Mouse (Mus musculus) gonadal fat pad, adult 2 months (tissue): ENCODE measurements at regions not wholly inside any gene's neighbourhood (a gene's known extent, or its start where the extent isn't known, plus 50 kb on each side); places are given as distances from the start of the nearest gene placed in this dataset.

Source experiments
- DNase-seq: peaks from one replicate; pipeline ENCODE4 v3.0.0-alpha.2; 2012; ENCODE audit warnings: low read depth

DNA sequence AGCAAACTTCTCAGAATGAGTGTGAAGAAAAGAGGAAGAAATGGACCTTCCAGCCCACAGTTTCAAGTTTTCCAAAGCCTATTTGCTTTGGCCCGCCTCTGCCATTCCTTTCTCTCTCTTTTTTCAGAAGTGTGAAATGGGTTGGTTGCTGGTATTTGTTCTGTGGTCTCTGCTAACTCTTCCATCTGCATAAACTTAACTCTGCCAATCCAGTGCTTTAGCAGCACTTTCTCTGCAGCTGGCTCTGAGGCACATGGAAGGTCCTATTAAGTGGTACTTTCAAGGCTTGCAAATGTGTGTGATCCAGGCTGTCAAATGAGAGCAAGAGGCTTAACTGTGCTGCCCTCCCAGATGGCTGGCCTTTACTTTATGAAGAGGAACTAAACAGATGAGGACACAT, 383.6 kb downstream of the Gm826 start:
- DNase-seq = no peak

DNA sequence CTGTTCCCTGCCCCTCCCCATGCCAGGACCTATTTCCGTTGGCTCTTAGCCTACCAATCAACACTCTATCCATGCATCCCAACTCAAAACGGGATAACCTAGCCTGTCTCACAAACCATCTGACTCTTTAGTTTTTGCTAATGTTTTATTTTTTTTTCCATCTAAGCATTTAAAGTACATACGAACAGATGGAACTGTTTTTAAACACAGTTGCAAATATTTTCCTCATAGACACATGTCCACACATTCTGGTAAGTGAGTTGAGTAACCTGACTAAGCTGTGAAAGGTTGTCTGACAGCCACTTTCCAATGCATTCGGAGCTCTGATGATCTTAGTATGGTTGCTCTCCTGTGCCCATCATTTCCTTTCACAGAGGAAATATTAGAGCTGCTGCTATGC, 384.9 kb downstream of the Gm826 start:
- no peak for DNase-seq

DNA sequence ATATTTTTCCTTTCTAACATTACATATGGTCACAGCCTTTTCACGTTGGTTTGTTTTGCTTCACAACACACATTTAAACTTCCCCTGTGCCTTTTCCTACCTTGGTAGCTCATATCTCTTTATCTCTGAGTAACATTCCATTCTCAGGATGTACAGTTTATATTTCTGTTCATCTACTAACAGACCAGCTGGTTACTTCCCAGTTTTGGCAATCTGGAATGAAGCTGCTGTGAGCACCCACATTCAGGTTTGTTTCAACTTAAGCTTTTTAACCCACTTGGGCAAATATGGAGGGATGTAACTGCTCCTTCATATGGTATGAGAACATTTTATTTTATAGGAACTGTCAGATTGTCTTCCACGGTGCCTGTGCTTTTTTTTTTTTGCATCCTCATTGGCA, 403.2 kb downstream of the Gm826 start:
- no peak for DNase-seq

DNA sequence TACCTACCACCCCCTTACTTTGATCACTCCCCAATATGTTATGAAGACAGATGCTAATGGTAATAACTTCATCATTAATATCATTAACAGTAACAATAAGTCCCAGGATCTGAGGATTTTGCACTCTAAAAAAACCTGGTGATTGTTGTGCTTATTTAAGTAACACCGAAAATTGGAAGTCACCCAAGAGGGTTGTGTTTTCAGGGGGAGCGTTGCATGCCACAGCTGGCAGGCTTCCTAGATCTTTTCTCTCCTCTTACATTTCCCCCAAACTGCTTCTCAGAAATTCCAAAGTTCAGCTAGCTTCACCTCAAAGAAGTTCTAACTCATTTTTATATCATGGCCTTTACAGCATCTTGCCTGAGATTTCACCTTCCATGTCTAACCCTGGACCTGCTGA, 444.3 kb downstream of the Gm826 start:
- DNase-seq = no peak

DNA sequence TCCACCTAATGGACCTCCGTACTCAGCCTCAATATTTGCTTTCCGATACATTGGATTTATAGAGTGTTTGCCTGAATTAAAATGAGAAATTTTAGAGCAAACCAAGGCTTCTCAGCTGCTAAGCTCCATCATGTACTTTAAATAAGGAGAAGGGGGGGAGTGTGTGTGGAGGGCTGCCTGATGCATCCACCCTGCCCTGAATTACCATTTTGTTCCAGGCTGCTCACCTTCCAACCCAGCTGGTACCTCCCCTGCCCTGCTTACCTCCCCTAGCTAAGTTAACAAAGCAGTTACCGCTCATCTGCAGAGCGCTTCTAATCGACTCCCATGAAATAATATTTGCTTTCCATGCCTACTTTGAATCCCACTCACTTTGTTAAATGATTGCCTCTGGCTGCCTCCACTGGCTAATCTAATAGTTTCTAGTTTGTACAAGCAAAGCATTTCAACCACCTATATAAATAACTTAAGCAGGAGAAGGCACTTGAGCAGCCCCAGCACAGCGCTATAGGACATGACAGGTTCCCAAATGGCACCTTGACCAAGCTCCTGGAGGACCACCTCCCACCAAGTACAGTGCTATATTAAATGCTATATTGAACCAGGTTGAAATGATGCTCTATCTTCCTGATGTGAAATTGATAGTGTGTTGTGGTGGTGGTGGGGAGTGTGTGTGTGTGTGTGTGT, 449.0 kb downstream of the Gm826 start:
- no peak for DNase-seq

DNA sequence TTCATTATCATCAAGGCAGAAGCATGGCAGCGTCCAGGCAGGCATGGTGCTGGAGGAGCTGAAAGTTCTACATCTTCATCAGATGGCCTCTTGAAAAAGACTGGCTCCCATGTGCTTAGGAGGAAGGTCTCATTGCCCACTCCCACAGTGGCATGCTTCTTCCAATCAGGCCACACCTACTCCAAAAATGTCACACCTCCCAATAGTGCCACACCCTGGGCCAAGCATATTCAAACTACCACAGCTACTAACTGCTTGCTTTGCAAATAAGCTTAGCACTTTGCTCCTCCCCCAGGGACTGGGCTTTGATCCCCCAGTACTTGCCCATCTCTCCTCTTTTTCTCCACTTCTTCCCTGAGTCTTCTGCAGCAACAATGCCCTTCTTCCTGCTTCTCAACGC, 467.0 kb downstream of the Gm826 start:
- no peak for DNase-seq

DNA sequence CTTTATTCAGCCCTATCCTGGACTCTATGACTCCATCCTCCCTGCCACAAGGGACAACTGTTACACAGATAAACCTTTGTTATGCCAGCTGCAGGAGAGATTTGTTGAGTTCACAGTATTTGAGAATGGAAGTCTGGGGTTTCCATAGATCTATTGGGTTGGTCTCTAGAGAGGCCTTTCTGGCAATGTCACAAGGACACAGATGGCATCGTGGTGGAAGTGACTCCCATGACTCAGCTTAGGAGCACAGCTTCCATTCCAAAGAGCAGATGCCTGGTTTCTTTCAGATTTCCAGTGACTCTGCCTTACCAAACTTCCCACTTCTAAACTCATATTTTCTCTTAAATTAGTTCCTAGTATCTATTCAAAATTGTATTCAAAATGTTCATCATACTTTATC, 467.6 kb downstream of the Gm826 start:
- DNase-seq = no peak

DNA sequence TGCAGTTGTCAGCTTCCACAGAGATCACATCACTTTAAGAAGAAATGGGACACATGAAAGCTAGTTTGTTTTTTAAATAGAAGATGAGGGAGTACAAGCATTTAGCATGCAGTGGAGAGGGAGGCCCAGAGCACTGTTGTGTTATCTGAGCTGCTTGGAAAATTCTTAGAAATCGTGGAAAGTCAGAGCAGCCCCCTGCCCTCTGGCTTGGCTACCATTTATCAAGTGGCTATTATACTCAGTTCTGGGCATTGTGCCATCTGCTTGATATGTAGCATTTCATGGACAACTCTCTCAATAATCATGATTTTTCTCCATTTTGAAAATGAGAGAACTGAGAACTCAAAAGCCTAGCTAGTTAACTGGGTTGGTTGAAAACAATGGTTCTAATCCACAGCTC, 470.8 kb downstream of the Gm826 start:
- no peak for DNase-seq

DNA sequence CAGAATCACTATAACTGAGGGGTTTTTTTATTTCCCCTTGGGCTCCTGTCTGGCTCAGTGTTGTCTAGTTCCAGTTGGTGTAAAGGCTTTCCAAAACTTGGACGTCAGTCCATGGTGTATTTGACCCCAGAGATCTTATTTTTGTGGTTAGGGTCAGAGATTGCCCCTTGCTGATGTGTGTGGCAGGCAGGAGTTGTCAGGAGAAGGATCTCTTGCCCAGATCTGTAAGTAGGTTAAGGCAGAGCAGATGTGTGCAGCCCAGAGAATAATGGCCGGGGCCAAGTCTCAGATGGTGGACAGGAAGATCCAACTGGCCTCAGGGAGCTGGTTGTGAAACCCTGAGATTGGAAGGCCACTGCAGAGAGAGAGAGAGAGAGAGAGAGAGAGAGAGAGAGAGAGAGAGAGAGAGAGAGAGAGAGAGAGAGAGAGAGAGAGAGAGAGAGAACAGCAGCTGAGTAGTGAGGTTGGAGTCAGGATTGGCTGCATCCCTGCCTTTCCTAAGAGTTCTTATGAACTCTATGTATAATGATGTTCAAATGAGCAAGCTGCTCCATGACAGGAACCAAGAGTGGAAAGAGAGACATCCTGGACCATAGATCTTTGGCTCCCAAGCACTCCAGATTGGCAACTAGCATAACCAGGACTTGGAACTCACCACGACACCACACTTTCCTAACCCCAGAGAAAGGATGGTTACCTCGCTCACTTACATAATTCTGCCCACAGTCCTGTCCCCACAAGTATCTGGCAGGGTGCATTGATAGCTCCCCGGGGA, 479.9 kb downstream of the Gm826 start:
- peak; percentile 19 for DNase-seq

DNA sequence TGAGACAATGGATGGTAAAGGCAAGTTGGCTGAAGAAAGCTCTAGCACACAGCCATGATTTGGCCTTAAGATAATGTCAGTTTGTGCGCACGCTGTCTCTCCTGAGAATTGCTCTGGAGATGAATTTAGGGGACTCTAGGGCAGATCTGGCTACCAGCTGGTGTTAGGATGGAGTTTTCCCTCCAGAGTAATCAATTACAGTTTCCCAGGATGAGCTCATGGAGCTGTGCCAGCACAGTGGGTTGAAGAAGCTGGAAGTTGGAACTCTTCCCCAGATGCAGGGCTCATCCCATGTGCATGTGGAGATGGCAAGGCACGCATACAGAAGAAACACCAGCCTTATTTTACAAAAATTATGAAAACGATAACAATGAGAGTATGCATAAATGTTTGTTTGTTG, 481.0 kb downstream of the Gm826 start:
- DNase-seq = no peak

DNA sequence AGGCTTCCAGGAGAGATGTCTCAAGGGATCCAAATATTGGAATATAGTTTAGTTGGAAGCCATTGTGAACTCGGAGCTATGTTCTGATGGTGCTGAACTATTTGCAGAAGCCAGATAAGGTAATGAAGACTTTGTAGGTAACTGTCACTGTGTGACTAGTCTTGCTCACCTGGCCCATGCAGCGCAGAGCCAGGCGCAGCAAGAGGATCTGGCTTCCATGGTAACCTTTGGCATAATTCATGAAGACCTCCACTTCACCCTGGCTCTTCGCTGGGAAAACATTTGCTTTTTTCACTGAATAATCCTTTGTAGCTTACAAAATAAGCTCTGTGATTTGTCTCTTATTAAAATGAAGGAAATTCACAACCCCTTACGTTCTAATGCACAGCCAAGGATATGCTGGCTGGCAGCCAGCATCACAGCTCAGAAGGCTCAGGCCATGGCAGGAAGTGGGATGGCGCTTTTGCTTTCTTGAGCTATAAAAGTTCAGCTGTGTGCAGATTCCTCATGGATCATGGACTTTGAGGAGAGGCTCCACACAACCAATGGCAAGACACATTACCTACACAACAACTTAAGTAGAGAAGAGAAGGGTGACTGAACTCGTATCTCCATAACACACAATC, 501.4 kb downstream of the Gm826 start:
- DNase-seq = no peak

DNA sequence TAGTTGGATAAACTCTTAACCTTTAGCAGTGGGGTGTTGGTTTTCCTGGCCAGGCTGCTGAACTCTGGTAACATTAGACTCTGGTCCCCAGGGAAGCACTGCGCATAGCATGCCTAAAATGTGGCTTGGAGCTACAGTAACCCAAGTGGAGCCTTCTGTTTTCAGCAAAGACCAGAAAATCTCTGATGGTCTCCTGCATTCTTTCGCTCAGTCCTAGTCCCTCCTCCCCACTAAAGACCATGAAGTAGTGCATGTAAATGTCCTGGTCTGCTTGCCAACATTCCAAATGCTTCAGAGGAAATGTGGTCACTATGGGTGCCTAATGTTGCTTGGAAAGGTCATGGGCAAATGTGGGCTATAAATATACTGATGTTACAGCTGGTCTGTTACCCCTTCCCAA, 507.5 kb downstream of the Gm826 start:
- no peak for DNase-seq

DNA sequence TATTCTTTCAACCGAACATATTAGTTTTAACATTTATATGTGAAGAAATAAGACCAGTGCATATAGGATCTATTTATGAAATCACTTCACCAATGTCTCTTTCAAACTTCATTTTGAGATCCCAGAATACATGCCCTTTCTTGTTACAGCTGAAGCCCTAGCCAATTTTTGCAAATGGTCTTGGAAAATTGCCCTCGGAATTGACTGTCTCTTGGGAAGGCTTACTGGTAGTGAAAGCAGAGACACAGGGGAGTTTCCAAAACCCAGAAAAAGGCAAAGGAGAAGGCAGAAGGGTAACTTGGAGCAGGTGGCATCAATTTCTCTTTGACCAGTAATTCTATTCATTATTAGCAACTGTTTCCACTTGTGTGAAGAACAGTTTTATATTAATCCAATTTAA, 515.4 kb downstream of the Gm826 start:
- DNase-seq = peak; percentile 34

DNA sequence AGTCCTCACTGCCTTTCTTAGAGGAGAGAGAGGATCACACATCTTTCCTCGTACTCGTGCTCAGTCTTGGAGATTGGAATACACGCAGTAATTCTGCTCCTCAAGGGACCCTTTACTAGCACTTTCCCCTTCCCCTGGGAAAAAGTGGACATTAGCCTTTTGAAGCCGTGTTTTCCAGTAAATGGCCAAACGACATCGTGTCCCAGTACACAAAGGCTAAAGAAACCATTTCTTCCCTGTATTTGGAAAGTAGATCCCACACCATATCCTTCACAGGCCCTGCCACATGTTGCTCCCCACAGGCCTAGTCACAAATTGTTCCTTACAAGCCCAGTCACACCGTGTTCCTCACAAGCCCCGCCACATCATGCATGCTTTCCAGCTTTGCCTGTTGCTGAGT, 517.6 kb downstream of the Gm826 start:
- no peak for DNase-seq
